Mouse (Mus musculus): ENCODE measurements around the gene Slc15a5. TPM values are rescaled to one million over a fixed set of nuclear protein-coding genes. Genes with fewer than 3 reads are reported as not detected.

Gene Slc15a5
- total RNA-seq, 2 experiments from 2014 or later: 0.18 TPM; not detected in 1

- TF ChIP-seq CTCF (IDR thresholded peaks at IDR 0.05): no peak
- DNase-seq (ENCODE audit: extremely low spot score in 1 of 2, low spot score in 2 of 2): no peak
- H3K27ac ChIP-seq: no peak overlapping the region
- H3K4me3 ChIP-seq: no peak overlapping the region
- intact Hi-C loops (cut with DNase I): no loop called here
These were observed 1.9 kb downstream of the Slc15a5 start for GRCm38 (mm10) chr6:138077681-138078439.

GRCm38 (mm10) chr6:138075723-138076122 is 4.0 kb downstream of the Slc15a5 start:
- intact Hi-C loops (cut with DNase I): no loop called here
- no peak for TF ChIP-seq CTCF (IDR thresholded peaks at IDR 0.05)
- no peak for DNase-seq (ENCODE audit: extremely low spot score in 1 of 2, low spot score in 2 of 2)
- H3K4me3 ChIP-seq: no peak overlapping the region
- H3K27ac ChIP-seq: no peak overlapping the region

GRCm38 (mm10) chr6:138073540-138073939 is 6.2 kb downstream of the Slc15a5 start:
- no peak for TF ChIP-seq CTCF (IDR thresholded peaks at IDR 0.05)
- Histone ChIP-seq H3K4me3 (no peak overlapping the region), H3K27ac (no peak overlapping the region)
- intact Hi-C loops (cut with DNase I): no loop called here
- no peak for DNase-seq (ENCODE audit: extremely low spot score in 1 of 2, low spot score in 2 of 2)

GRCm38 (mm10) chr6:138072963-138073339 is 6.8 kb downstream of the Slc15a5 start:
- no peak for TF ChIP-seq CTCF (IDR thresholded peaks at IDR 0.05)
- DNase-seq (ENCODE audit: extremely low spot score in 1 of 2, low spot score in 2 of 2): no peak
- Histone ChIP-seq H3K27ac (no peak overlapping the region), H3K4me3 (no peak overlapping the region)
- intact Hi-C loops (cut with DNase I): no loop called here

- no peak overlapping the region for H3K4me3 ChIP-seq
- TF ChIP-seq CTCF (IDR thresholded peaks at IDR 0.05): no peak
- intact Hi-C loops (cut with DNase I): no loop called here
- DNase-seq (ENCODE audit: extremely low spot score in 1 of 2, low spot score in 2 of 2): no peak
- H3K27ac ChIP-seq: no peak overlapping the region
These were observed 7.4 kb downstream of the Slc15a5 start for GRCm38 (mm10) chr6:138072110-138072962.

GRCm38 (mm10) chr6:138071505-138072107 is 8.1 kb downstream of the Slc15a5 start:
- intact Hi-C loops (cut with DNase I): no loop called here

GRCm38 (mm10) chr6:138070720-138071504 is 8.8 kb downstream of the Slc15a5 start:
- no peak for DNase-seq (ENCODE audit: extremely low spot score in 1 of 2, low spot score in 2 of 2)
- Histone ChIP-seq H3K27ac (no peak overlapping the region), H3K4me3 (no peak overlapping the region)
- TF ChIP-seq CTCF (IDR thresholded peaks at IDR 0.05): no peak
- intact Hi-C loops (cut with DNase I): no loop called here

More at GRCm38 (mm10) chr6:138071505-138072107, 8.1 kb downstream of the Slc15a5 start:
- DNase-seq (ENCODE audit: extremely low spot score in 1 of 2, low spot score in 2 of 2): no peak
- Histone ChIP-seq H3K4me3 (no peak overlapping the region), H3K27ac (no peak overlapping the region)
- no peak for TF ChIP-seq CTCF (IDR thresholded peaks at IDR 0.05)

GRCm38 (mm10) chr6:138069921-138070320 is 9.8 kb downstream of the Slc15a5 start:
- Histone ChIP-seq H3K27ac (no peak overlapping the region), H3K4me3 (no peak overlapping the region)
- DNase-seq (ENCODE audit: extremely low spot score in 1 of 2, low spot score in 2 of 2): peak in 1 of 2 experiments; percentile 27
- no peak for TF ChIP-seq CTCF (IDR thresholded peaks at IDR 0.05)
- intact Hi-C loops (cut with DNase I): no loop called here

GRCm38 (mm10) chr6:138055572-138055971 is 24.1 kb downstream of the Slc15a5 start:
- H3K27ac ChIP-seq: no peak overlapping the region
- no peak for TF ChIP-seq CTCF (IDR thresholded peaks at IDR 0.05)
- intact Hi-C loops (cut with DNase I): loop anchor here (5.0 kb wide), 1 partner anchor 97 kb away; no protein-coding TSS in a partner anchor
- DNase-seq (ENCODE audit: extremely low spot score in 1 of 2, low spot score in 2 of 2): no peak
- H3K4me3 ChIP-seq: no peak overlapping the region

- Histone ChIP-seq H3K4me3 (no peak overlapping the region), H3K27ac (no peak overlapping the region)
- intact Hi-C loops (cut with DNase I): loop anchor here (5.0 kb wide), 1 partner anchor 97 kb away; no protein-coding TSS in a partner anchor
- DNase-seq (ENCODE audit: extremely low spot score in 1 of 2, low spot score in 2 of 2): no peak
- no peak for TF ChIP-seq CTCF (IDR thresholded peaks at IDR 0.05)
These were observed 24.8 kb downstream of the Slc15a5 start for GRCm38 (mm10) chr6:138054956-138055355.

- intact Hi-C loops (cut with DNase I): no loop called here
- TF ChIP-seq CTCF (IDR thresholded peaks at IDR 0.05): peak; percentile 50
- Histone ChIP-seq H3K27ac (no peak overlapping the region), H3K4me3 (no peak overlapping the region)
- no peak for DNase-seq (ENCODE audit: extremely low spot score in 1 of 2, low spot score in 2 of 2)
These were observed 25.6 kb downstream of the Slc15a5 start for GRCm38 (mm10) chr6:138054166-138054565.
